Mouse (Mus musculus): Measurements from ENCODE around the gene Zmat5.

GRCm38 (mm10) chr11:4719961-4720360 is 15.5 kb downstream of the Zmat5 start:
- TF ChIP-seq CTCF (conservative IDR thresholded peaks at IDR 0.05; ENCODE audit: insufficient read depth, insufficient read length, low read depth, low read length) = no peak
- TF ChIP-seq POLR2A (IDR thresholded peaks at IDR 0.05; ENCODE audit: low read depth, low read length) = no peak

Measured in kidney, adult 2 months (tissue).